Mouse (Mus musculus) adrenal gland, postnatal 4 days (tissue): ENCODE measurements around the gene Snrnp40. TPM values are rescaled to one million over a fixed set of nuclear protein-coding genes. Genes with fewer than 3 reads are reported as not detected.

ENCODE experiments used
- DNase-seq, 2 experiments: peaks; one replicate each; pipeline ENCODE4 v3.0.0; 2021 to 2022; ENCODE audit warnings: low spot score in 2 of 2, mixed read lengths in 2 of 2
- total RNA-seq, 2 experiments: library from RNA; stranded (reverse); gene quantifications; 2 replicates each; pipeline ENCODE4 v1.2.3; 2021

The Snrnp40 gene
- total RNA-seq, 2 experiments from 2014 or later, result 56.5 to 61.0 TPM

DNA sequence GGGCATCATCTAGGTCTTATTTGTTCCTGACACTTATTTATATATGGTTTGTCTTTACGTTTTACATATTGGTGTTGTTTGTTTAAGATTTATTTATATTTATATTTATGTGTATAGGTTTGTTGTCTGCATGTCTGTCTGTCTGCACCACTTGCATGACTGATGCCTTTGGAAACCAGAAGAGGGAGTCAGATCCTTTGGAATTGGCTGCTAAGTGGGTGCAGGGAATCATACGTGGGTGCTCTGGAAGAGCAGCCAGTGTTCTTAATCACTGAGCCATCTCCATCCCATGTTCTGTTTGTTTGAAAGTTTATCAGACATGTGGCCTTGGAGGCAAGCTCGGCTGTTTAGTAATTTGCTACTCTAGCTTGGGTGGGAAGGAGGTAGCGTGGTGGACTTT is 17.6 kb downstream of the Snrnp40 start:
- no peak for DNase-seq

DNA sequence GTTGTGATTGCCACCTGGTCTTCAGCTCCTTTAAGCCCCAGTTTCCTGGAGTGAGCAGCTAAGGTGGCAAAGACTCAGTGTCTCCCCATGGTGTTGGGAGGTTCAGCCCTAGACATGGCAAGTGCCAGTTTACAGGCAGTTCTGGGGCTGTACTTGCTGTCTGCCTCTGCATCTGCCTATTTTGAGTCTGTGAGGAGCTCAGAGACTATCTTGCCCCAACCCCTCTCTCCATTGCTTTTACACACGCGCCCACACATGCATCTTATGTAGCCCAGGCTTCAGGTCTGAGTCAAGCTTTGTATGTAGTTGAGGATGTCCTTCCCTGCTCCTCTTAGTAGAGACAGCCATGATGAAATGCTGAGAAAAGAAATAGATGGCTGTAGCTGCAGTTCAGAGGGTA is 19.2 kb downstream of the Snrnp40 start:
- DNase-seq, result no peak

DNA sequence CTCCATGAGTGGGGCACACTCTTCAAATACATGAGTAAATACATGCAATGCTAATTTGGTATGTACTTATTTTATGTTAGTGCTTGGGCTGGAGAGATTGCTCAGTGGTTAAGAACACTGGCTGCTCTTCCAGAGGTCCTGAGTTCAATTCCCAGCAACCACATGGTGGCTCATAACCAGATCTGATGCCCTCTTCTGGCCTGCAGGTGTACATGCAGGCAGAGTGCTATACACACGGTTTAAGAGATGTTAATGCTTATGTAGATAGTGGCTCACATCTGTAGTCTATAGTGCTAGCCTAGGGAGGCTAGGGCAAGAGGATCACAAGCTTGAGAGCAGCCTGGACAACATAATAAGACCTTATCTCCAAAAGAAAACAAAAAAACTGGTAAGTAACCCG is 20.5 kb downstream of the Snrnp40 start:
- DNase-seq, result no peak

DNA sequence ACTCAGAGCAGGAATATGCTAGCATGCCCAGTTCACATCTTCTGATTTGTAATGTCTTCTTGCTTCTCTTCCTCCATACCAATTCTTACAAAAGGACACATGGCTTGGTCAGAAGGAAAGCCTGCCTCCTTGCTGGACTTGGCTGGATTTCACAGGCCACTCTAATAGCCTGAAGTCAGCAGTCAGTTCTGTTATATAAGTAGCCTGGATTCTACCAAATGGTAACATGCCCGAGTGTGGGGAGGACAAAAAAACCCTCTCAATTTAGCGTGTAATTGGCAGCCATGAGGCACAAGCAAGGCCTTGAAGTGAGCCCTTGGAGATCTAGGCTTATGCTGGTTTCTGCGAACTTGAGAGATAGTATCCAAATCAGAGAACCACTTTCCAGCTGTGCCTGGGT is 27.3 kb downstream of the Snrnp40 start:
- DNase-seq, result no peak

DNA sequence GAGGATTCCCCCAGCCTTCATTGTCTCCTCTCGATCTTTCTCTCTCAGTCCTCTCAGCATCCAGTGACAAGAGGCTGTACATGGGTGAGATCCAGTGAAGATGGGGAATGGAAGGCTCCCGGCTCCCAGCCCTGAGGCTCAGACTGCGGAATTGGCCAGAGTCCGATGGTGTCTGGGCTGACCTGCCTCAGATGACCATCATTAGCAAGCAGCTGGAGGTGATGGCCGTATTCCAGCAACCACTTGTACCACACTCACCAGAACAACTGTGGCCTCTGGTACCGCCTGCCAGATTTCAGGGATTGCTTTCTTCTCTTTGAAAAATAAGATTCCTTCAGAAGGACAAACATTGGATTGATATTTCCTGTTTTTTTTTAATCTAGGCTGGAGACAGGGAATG is 29.6 kb downstream of the Snrnp40 start:
- DNase-seq, result peak in 1 of 2 experiments; percentile 5

DNA sequence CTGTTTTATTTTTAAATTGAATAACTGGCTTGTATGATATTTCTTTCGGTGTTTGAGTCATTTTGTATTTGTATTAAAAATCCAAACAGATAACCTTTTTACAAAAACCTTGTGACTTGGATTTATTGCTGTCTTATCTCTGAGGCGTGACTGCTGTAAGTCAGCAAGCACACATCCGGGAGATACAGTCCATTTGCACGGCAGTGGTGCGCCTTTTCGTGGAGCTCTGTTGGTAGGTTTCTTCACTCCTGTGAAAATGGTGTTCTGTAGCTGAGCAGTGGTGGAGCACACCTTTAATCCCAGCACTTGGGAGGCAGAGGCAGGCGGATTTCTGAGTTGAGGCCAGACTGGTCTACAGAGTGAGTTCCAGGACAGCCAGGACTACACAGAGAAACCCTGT is 30.0 kb downstream of the Snrnp40 start:
- DNase-seq, result no peak

DNA sequence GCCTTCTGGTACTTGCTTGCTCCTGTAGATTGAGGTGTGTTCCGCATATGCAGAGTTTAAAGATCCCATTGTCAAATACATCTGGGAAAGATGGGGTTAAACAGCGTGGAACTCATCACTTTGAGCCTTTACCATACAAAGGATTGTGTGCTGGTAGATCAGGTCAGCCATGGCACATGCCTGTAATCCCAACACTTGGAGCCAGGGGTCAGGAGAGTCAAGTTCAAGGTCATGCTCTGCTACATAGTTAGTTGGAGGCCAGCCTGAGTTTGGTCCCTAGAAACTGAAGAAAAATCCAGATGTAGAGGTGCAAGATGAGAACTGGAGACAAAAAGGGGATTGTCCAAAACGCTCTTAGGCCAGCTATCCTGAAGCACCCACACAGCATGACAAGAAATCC is 31.3 kb downstream of the Snrnp40 start:
- DNase-seq, result no peak

Other genes starting within 250 kb of the Snrnp40 start
- gene Hcrtr1, start 220.8 kb upstream of the Snrnp40 start, total RNA-seq, result 1 to 10 TPM; 1.2 to 1.8 TPM
- 10 to 100 TPM; 70.0 to 74.0 TPM for gene Tinagl1, start 185.0 kb upstream of the Snrnp40 start, total RNA-seq
- gene Gm853, start 137.7 kb upstream of the Snrnp40 start, total RNA-seq, result not detected
- gene Serinc2, start 80.9 kb upstream of the Snrnp40 start, total RNA-seq, result 1 to 10 TPM; 2.5 to 4.2 TPM
- 10 to 100 TPM; 27.0 to 37.9 TPM for gene Fabp3, start 51.5 kb upstream of the Snrnp40 start, total RNA-seq
- gene Gm10570, start 51.5 kb upstream of the Snrnp40 start, total RNA-seq, result not detected
- 10 to 100 TPM; 32.3 to 34.9 TPM for gene Zcchc17, start 189 bp upstream of the Snrnp40 start, total RNA-seq
- 10 to 100 TPM in 1 of 2 experiments, 1 to 10 TPM in 1; 7.8 to 13.1 TPM for gene Nkain1, start 214.0 kb downstream of the Snrnp40 start, total RNA-seq